Mouse (Mus musculus): Measurements from ENCODE around the gene Tgfbr1.

Tgfbr1 gene

GRCm38 (mm10) chr4:47352803-47353388, at the start of gene Tgfbr1:
Gene Tgfbr1 (plus strand): TSS chr4:47353222.
- DNase-seq = peak; percentile 98

- DNase-seq = peak; percentile 82
Measured at GRCm38 (mm10) chr4:47303340-47303998, 49.6 kb upstream of the Tgfbr1 start.

- DNase-seq = no peak
Measured at GRCm38 (mm10) chr4:47309886-47310625, 43.0 kb upstream of the Tgfbr1 start.

- no peak for DNase-seq
Measured at GRCm38 (mm10) chr4:47310812-47311211, 42.2 kb upstream of the Tgfbr1 start.

- DNase-seq = peak; percentile 40
Measured at GRCm38 (mm10) chr4:47311467-47311866, 41.6 kb upstream of the Tgfbr1 start.

GRCm38 (mm10) chr4:47311929-47312328, 41.1 kb upstream of the Tgfbr1 start:
- DNase-seq = no peak

GRCm38 (mm10) chr4:47312676-47313075, 40.3 kb upstream of the Tgfbr1 start:
- DNase-seq = peak; percentile 75

- no peak for DNase-seq
Measured at GRCm38 (mm10) chr4:47313710-47314410, 39.2 kb upstream of the Tgfbr1 start.

- DNase-seq = peak; percentile 91
Measured at GRCm38 (mm10) chr4:47315458-47315857, 37.6 kb upstream of the Tgfbr1 start.

- DNase-seq = no peak
Measured at GRCm38 (mm10) chr4:47316432-47316831, 36.6 kb upstream of the Tgfbr1 start.

GRCm38 (mm10) chr4:47319561-47320321, 33.3 kb upstream of the Tgfbr1 start:
- DNase-seq = peak; percentile 75

GRCm38 (mm10) chr4:47322315-47322714, 30.7 kb upstream of the Tgfbr1 start:
- no peak for DNase-seq

GRCm38 (mm10) chr4:47324206-47324605, 28.8 kb upstream of the Tgfbr1 start:
- DNase-seq = no peak

GRCm38 (mm10) chr4:47327782-47328181, 25.2 kb upstream of the Tgfbr1 start:
- DNase-seq = no peak

- DNase-seq = no peak
Measured at GRCm38 (mm10) chr4:47329285-47329684, 23.7 kb upstream of the Tgfbr1 start.

GRCm38 (mm10) chr4:47330378-47331052, 22.5 kb upstream of the Tgfbr1 start:
- no peak for DNase-seq

- no peak for DNase-seq
Measured at GRCm38 (mm10) chr4:47332812-47333343, 20.1 kb upstream of the Tgfbr1 start.

GRCm38 (mm10) chr4:47333541-47333940, 19.5 kb upstream of the Tgfbr1 start:
- peak; percentile 50 for DNase-seq

GRCm38 (mm10) chr4:47336941-47337600, 16.0 kb upstream of the Tgfbr1 start:
- DNase-seq = no peak

- no peak for DNase-seq
Measured at GRCm38 (mm10) chr4:47342632-47343031, 10.4 kb upstream of the Tgfbr1 start.

GRCm38 (mm10) chr4:47347022-47347421, 6.0 kb upstream of the Tgfbr1 start:
- no peak for DNase-seq
